Mouse (Mus musculus): ENCODE results near the gene Tmem190. TPM values are rescaled to one million over a fixed set of nuclear protein-coding genes. Genes with fewer than 3 reads are reported as not detected.
"Not testable (repeated sequence)": the region's sequence is repeated elsewhere in the genome, so short reads cannot be mapped to it uniquely, and the experiment has no call there.

Tmem190 gene
- polyA plus RNA-seq, 1 experiment, result not detected

GRCm38 (mm10) chr7:4788499-4789435 is 6.0 kb downstream of the Tmem190 start:
- H3ac ChIP-seq (ENCODE audit: control insufficient read depth, insufficient read length), result peak overlapping the region; percentile 97
- H3K79me2 ChIP-seq (ENCODE audit: control insufficient read depth, insufficient read depth), result peaks cover 10% of the 10 kb centered on the region
- H3K4me3 ChIP-seq, result peak overlapping the region; percentile 26
- H3K27me3 ChIP-seq (ENCODE audit: control insufficient read depth, insufficient read depth, insufficient read length), result no peaks in the 10 kb centered on the region
- TF ChIP-seq POLR2AphosphoS2 (IDR thresholded peaks at IDR 0.05; ENCODE audit: insufficient read length, low read depth), result peak; percentile 70
- peak; percentile 13 for TF ChIP-seq MAX (IDR thresholded peaks at IDR 0.05; ENCODE audit: low read depth)
- peak in 1 of 3 experiments; percentile 36 for TF ChIP-seq MYOD1 (IDR thresholded peaks at IDR 0.05; ENCODE audit: control insufficient read depth in 1 of 3, insufficient read length in 2 of 3, low read depth in 2 of 3)
- no peak for TF ChIP-seq SRF (IDR thresholded peaks at IDR 0.05; ENCODE audit: control insufficient read depth, insufficient read length, low read depth)
- TF ChIP-seq REST (IDR thresholded peaks at IDR 0.05; ENCODE audit: insufficient read depth, insufficient read length), result no peak
- no peak for TF ChIP-seq TCF12 (IDR thresholded peaks at IDR 0.05; ENCODE audit: insufficient read depth, poor library complexity, severe bottlenecking)
- TF ChIP-seq POLR2A (IDR thresholded peaks at IDR 0.05; ENCODE audit: insufficient read length, low read depth), result peak; percentile 62
- TF ChIP-seq TCF3 (IDR thresholded peaks at IDR 0.05; ENCODE audit: insufficient read length, low read depth), result no peak
- peak in 2 of 3 experiments; percentile 25 to 27 for TF ChIP-seq MYOG (IDR thresholded peaks at IDR 0.05; ENCODE audit: control insufficient read depth in 1 of 3, insufficient read depth in 1 of 3, insufficient read length in 2 of 3, low read depth in 2 of 3)
- no peak for TF ChIP-seq USF1 (IDR thresholded peaks at IDR 0.05; ENCODE audit: low read depth)
- TF ChIP-seq CEBPB (IDR thresholded peaks at IDR 0.05; ENCODE audit: insufficient read depth, poor library complexity, severe bottlenecking), result no peak
- no peak for TF ChIP-seq E2F4 (IDR thresholded peaks at IDR 0.05; ENCODE audit: insufficient read depth)
- H3K4me2 ChIP-seq (ENCODE audit: low read depth), result peak overlapping the region; percentile 55
- H3K36me3 ChIP-seq (ENCODE audit: control insufficient read depth, insufficient read depth), result no peaks in the 10 kb centered on the region

GRCm38 (mm10) chr7:4789436-4789935 is 6.7 kb downstream of the Tmem190 start, which contains the start of gene Tmem238:
Gene Tmem238, minus strand, starts transcription at chr7:4789656.
- Histone ChIP-seq H3K79me2 (ENCODE audit: control insufficient read depth, insufficient read depth) (peaks cover 16% of the 10 kb centered on the region), H3K4me3 (peak within 1 kb of the TSS; percentile 26), H3K36me3 (ENCODE audit: control insufficient read depth, insufficient read depth) (peaks cover 3% of the 10 kb centered on the region), H3K4me2 (ENCODE audit: low read depth) (peak within 1 kb of the TSS; percentile 55), H3K27me3 (ENCODE audit: control insufficient read depth, insufficient read depth, insufficient read length) (no peaks in the 10 kb centered on the region), H3ac (ENCODE audit: control insufficient read depth, insufficient read length) (peak within 1 kb of the TSS; percentile 97)
- TF ChIP-seq USF1 (IDR thresholded peaks at IDR 0.05; ENCODE audit: low read depth) (no peak), POLR2AphosphoS2 (IDR thresholded peaks at IDR 0.05; ENCODE audit: insufficient read length, low read depth) (peak; percentile 47), POLR2A (IDR thresholded peaks at IDR 0.05; ENCODE audit: insufficient read length, low read depth) (peak; percentile 36), E2F4 (IDR thresholded peaks at IDR 0.05; ENCODE audit: insufficient read depth) (no peak)

GRCm38 (mm10) chr7:4792278-4793212 is 9.8 kb downstream of the Tmem190 start, which contains the start of gene Rpl28:
Gene Rpl28, plus strand, starts transcription at chr7:4792874.
- peak within 1 kb of the TSS; percentile 97 for H3K4me2 ChIP-seq (ENCODE audit: low read depth)
- no peak for TF ChIP-seq TCF12 (IDR thresholded peaks at IDR 0.05; ENCODE audit: insufficient read depth, poor library complexity, severe bottlenecking)
- TF ChIP-seq POLR2AphosphoS2 (IDR thresholded peaks at IDR 0.05; ENCODE audit: insufficient read length, low read depth), result peak; percentile 99
- TF ChIP-seq SRF (IDR thresholded peaks at IDR 0.05; ENCODE audit: control insufficient read depth, insufficient read length, low read depth), result peak; percentile 18
- TF ChIP-seq REST (IDR thresholded peaks at IDR 0.05; ENCODE audit: insufficient read depth, insufficient read length), result peak; percentile 58
- TF ChIP-seq POLR2A (IDR thresholded peaks at IDR 0.05; ENCODE audit: insufficient read length, low read depth), result peak; percentile 99
- H3K79me2 ChIP-seq (ENCODE audit: control insufficient read depth, insufficient read depth), result peaks cover 25% of the 10 kb centered on the region
- H3ac ChIP-seq (ENCODE audit: control insufficient read depth, insufficient read length), result peak within 1 kb of the TSS; percentile 83
- peaks cover 28% of the 10 kb centered on the region for H3K36me3 ChIP-seq (ENCODE audit: control insufficient read depth, insufficient read depth)
- no peaks in the 10 kb centered on the region for H3K27me3 ChIP-seq (ENCODE audit: control insufficient read depth, insufficient read depth, insufficient read length)
- peak within 1 kb of the TSS; percentile 96 for H3K4me3 ChIP-seq

GRCm38 (mm10) chr7:4793248-4793647 is 10.5 kb downstream of the Tmem190 start:
- Histone ChIP-seq H3ac (ENCODE audit: control insufficient read depth, insufficient read length) (peak overlapping the region; percentile 83), H3K79me2 (ENCODE audit: control insufficient read depth, insufficient read depth) (peaks cover 25% of the 10 kb centered on the region), H3K36me3 (ENCODE audit: control insufficient read depth, insufficient read depth) (peaks cover 31% of the 10 kb centered on the region)

GRCm38 (mm10) chr7:4793674-4794073 is 10.9 kb downstream of the Tmem190 start:
- no peaks in the 10 kb centered on the region for H3K27me3 ChIP-seq (ENCODE audit: control insufficient read depth, insufficient read depth, insufficient read length)
- no peak for TF ChIP-seq CEBPB (IDR thresholded peaks at IDR 0.05; ENCODE audit: insufficient read depth, poor library complexity, severe bottlenecking)
- TF ChIP-seq REST (IDR thresholded peaks at IDR 0.05; ENCODE audit: insufficient read depth, insufficient read length), result no peak
- no peak for TF ChIP-seq TCF3 (IDR thresholded peaks at IDR 0.05; ENCODE audit: insufficient read length, low read depth)
- no peak for TF ChIP-seq MYOG (IDR thresholded peaks at IDR 0.05; ENCODE audit: control insufficient read depth in 1 of 3, insufficient read depth in 1 of 3, insufficient read length in 2 of 3, low read depth in 2 of 3)
- H3K79me2 ChIP-seq (ENCODE audit: control insufficient read depth, insufficient read depth), result peaks cover 25% of the 10 kb centered on the region
- peaks cover 31% of the 10 kb centered on the region for H3K36me3 ChIP-seq (ENCODE audit: control insufficient read depth, insufficient read depth)
- peak overlapping the region; percentile 97 for H3K4me2 ChIP-seq (ENCODE audit: low read depth)
- H3ac ChIP-seq (ENCODE audit: control insufficient read depth, insufficient read length), result peak overlapping the region; percentile 83
- peak overlapping the region; percentile 96 for H3K4me3 ChIP-seq

More at GRCm38 (mm10) chr7:4793248-4793647, 10.5 kb downstream of the Tmem190 start:
- Histone ChIP-seq H3K4me3 (peak overlapping the region; percentile 96), H3K4me2 (ENCODE audit: low read depth) (peak overlapping the region; percentile 97)
- not testable (repeated sequence) for H3K27me3 ChIP-seq (ENCODE audit: control insufficient read depth, insufficient read depth, insufficient read length)
